Mouse (Mus musculus): Measurements from ENCODE around the gene Mrpl47. TPM values are rescaled to one million over a fixed set of nuclear protein-coding genes. Genes with fewer than 3 reads are reported as not detected.

Gene Mrpl47
- polyA plus RNA-seq, 1 experiment, result 3.0 TPM

DNA sequence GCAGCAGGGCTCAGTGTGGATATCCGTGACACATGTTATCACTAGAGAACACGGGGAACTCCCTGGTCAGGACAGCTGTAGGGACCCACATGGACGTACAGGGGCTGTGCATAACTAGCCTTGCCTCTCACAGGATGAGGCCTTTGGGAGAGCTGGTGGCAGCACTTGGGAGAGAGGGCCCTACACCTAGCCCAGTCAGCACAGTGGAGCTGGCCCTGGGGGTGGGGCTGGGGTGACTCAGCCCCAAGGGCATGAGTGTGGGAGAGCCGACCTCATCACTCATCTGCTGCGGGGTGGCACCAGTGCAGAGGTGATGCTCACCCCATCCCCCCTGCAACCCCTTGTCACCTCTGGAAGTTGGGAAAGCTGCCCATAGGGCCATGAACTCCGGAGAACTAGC lies 61.0 kb downstream of the Mrpl47 start:
- TF ChIP-seq CTCF (IDR thresholded peaks at IDR 0.05; ENCODE audit: borderline replicate concordance, control insufficient read depth, extremely low read depth, insufficient read depth, low read length, poor library complexity), result no peak
- TF ChIP-seq POLR2A (IDR thresholded peaks at IDR 0.05; ENCODE audit: control insufficient read depth, extremely low read depth, insufficient read depth, low read length, poor library complexity), result no peak
- Histone ChIP-seq H3K27ac (ENCODE audit: control insufficient read depth, insufficient read depth, low read length) (no peak overlapping the region), H3K4me1 (replicated peaks; ENCODE audit: control insufficient read depth, insufficient read depth, low read length) (no peaks in the 10 kb centered on the region), H3K27me3 (ENCODE audit: control insufficient read depth, insufficient read depth, low read length) (no peaks in the 10 kb centered on the region), H3K36me3 (ENCODE audit: control insufficient read depth, insufficient read depth, low read length) (no peaks in the 10 kb centered on the region), H3K4me3 (ENCODE audit: control insufficient read depth, insufficient read depth, low read length) (no peak overlapping the region)
- 94% methylated on average over 6 of the region's 6 CpGs for WGBS
- DNase-seq, result no peak

Other genes starting within 250 kb of the Mrpl47 start
- gene Kcnmb3, start 245.4 kb downstream of the Mrpl47 start, polyA plus RNA-seq (2012; rRNA removed), result 0.05 and 0.11 TPM in 2 replicates
- 27.6 and 33.5 TPM in 2 replicates for gene Zfp639, start 227.3 kb downstream of the Mrpl47 start, polyA plus RNA-seq (2012; rRNA removed)
- 7.2 and 9.6 TPM in 2 replicates for gene Mfn1, start 208.1 kb downstream of the Mrpl47 start, polyA plus RNA-seq (2012; rRNA removed)
- gene Gnb4, start 121.0 kb downstream of the Mrpl47 start, polyA plus RNA-seq (2012; rRNA removed), result 35.1 and 42.2 TPM in 2 replicates
- 33.9 and 35.3 TPM in 2 replicates for gene Actl6a, start 31.3 kb downstream of the Mrpl47 start, polyA plus RNA-seq (2012; rRNA removed)
- gene Ndufb5, start 615 bp downstream of the Mrpl47 start, polyA plus RNA-seq (2012; rRNA removed), result 174 and 220 TPM in 2 replicates
- 0.32 and 2.6 TPM in 2 replicates for gene Usp13, start 79.9 kb upstream of the Mrpl47 start, polyA plus RNA-seq (2012; rRNA removed)